Comparison of ENCODE assay signal across 9 mouse cellular contexts in the genomic region with DNA sequence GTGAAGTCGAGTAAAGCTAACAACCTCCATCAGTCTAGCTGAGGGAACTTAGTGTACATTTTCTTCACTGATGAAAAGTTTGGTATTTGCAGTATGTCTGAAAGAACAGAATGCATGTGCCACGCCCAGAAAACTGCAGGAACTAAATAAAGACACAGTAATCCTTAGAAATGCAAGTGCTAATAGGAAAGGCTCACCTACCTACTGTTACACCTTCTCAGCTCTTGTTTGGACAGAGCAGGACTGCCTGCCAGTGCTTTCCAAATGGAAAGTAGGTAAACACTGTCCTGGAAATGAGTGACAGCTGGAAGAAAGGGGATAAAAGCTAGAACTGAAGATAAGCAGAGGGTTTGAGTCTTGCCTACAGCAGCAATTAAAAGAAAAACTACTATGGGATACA. TPM values are rescaled to one million over a fixed set of nuclear protein-coding genes. Genes with fewer than 3 reads are reported as not detected.
DNase-seq lines count a peak whose midpoint lies in the region; ATAC-seq lines count a peak whose summit lies in the region.
"Had no signal": no experiment of that assay in that cellular context is flagged by ENCODE, and none has a peak within 500 bp of the region (broad histone marks: within the 10 kb centered on the region; RNA-seq: fewer than 3 reads in every experiment).

No protein-coding gene starts in this region.

- no peak overlapping the region for H3K27ac ChIP-seq in forebrain, embryonic 13.5 days
- H3K27ac ChIP-seq in forebrain, embryonic 10.5 days: no peak overlapping the region
- H3K27ac ChIP-seq in limb, embryonic 12.5 days: no peak overlapping the region
- H3K27ac ChIP-seq in limb, embryonic 10.5 days: no peak overlapping the region
- no peak overlapping the region for H3K27ac ChIP-seq in limb, embryonic 13.5 days
- H3K27ac ChIP-seq in neural tube, embryonic 13.5 days (replicated peaks): no peak overlapping the region

- ATAC-seq in forebrain, embryonic 13.5 days: no peak
- ATAC-seq in limb, embryonic 12.5 days (ENCODE audit: insufficient number of reproducible peaks, insufficient read depth, low FRiP score, low TSS enrichment, low read depth): no peak
- no peak for ATAC-seq in limb, embryonic 13.5 days (ENCODE audit: low FRiP score, low read depth)
- no peak for ATAC-seq in neural tube, embryonic 13.5 days (ENCODE audit: low read depth)

- WGBS in forebrain, embryonic 13.5 days: 81% methylated on average over 2 of the region's 2 CpGs
- WGBS in forebrain, embryonic 10.5 days: 89% methylated on average over 2 of the region's 2 CpGs
- 77% methylated on average over 2 of the region's 2 CpGs for WGBS in limb, embryonic 12.5 days
- WGBS in limb, embryonic 10.5 days: 87% methylated on average over 2 of the region's 2 CpGs
- WGBS in limb, embryonic 13.5 days: 85% methylated on average over 2 of the region's 2 CpGs
- 91% methylated on average over 2 of the region's 2 CpGs for WGBS in neural tube, embryonic 13.5 days

- peak overlapping the region; percentile 63 for H3K4me2 ChIP-seq in forebrain, embryonic 13.5 days
- H3K4me2 ChIP-seq in limb, embryonic 12.5 days: no peak overlapping the region
- peak overlapping the region; percentile 50 for H3K4me2 ChIP-seq in limb, embryonic 13.5 days (replicated peaks)
- H3K4me2 ChIP-seq in neural tube, embryonic 13.5 days: peak overlapping the region; percentile 70

- no peaks in the 10 kb centered on the region for H3K9me3 ChIP-seq in forebrain, embryonic 13.5 days (replicated peaks)
- no peaks in the 10 kb centered on the region for H3K9me3 ChIP-seq in forebrain, embryonic 10.5 days
- no peaks in the 10 kb centered on the region for H3K9me3 ChIP-seq in limb, embryonic 12.5 days
- H3K9me3 ChIP-seq in limb, embryonic 10.5 days (replicated peaks): no peaks in the 10 kb centered on the region
- H3K9me3 ChIP-seq in limb, embryonic 13.5 days: no peaks in the 10 kb centered on the region
- H3K9me3 ChIP-seq in neural tube, embryonic 13.5 days: no peaks in the 10 kb centered on the region

- H3K4me3 ChIP-seq in forebrain, embryonic 13.5 days: no peak overlapping the region
- H3K4me3 ChIP-seq in forebrain, embryonic 10.5 days: no peak overlapping the region
- H3K4me3 ChIP-seq in limb, embryonic 12.5 days (replicated peaks): 0 out of 2 replicates have a peak overlapping the region, but pooled peaks have one; percentile 91
- H3K4me3 ChIP-seq in limb, embryonic 10.5 days: no peak overlapping the region
- peak overlapping the region; percentile 82; the same call in 1 of the 2 replicates for H3K4me3 ChIP-seq in limb, embryonic 13.5 days
- peak overlapping the region; percentile 90; the same call in 1 of the 2 replicates for H3K4me3 ChIP-seq in neural tube, embryonic 13.5 days
- H3K4me3 ChIP-seq: erythroblast, embryonic 14.5 days had no signal

- 0 out of 2 replicates have a peak, but pooled peaks cover 5% of the 10 kb centered on the region for H3K36me3 ChIP-seq in forebrain, embryonic 13.5 days (ENCODE audit: poor library complexity, severe bottlenecking)
- 0 out of 2 replicates have a peak, but pooled peaks cover 7% of the 10 kb centered on the region for H3K36me3 ChIP-seq in forebrain, embryonic 10.5 days (replicated peaks)
- 0 out of 2 replicates have a peak, but pooled peaks cover 4% of the 10 kb centered on the region for H3K36me3 ChIP-seq in limb, embryonic 12.5 days
- H3K36me3 ChIP-seq in limb, embryonic 10.5 days: no peaks in the 10 kb centered on the region
- no peaks in the 10 kb centered on the region for H3K36me3 ChIP-seq in limb, embryonic 13.5 days
- no peaks in the 10 kb centered on the region for H3K36me3 ChIP-seq in neural tube, embryonic 13.5 days

- no peaks in the 10 kb centered on the region for H3K27me3 ChIP-seq in forebrain, embryonic 13.5 days
- no peaks in the 10 kb centered on the region for H3K27me3 ChIP-seq in forebrain, embryonic 10.5 days (ENCODE audit: poor library complexity, severe bottlenecking)
- H3K27me3 ChIP-seq in limb, embryonic 12.5 days: no peaks in the 10 kb centered on the region
- H3K27me3 ChIP-seq in limb, embryonic 10.5 days (ENCODE audit: low read depth, poor library complexity, severe bottlenecking): no peaks in the 10 kb centered on the region
- H3K27me3 ChIP-seq in limb, embryonic 13.5 days: no peaks in the 10 kb centered on the region
- H3K27me3 ChIP-seq in neural tube, embryonic 13.5 days: no peaks in the 10 kb centered on the region

- no peak overlapping the region for H3K9ac ChIP-seq in forebrain, embryonic 13.5 days
- H3K9ac ChIP-seq in limb, embryonic 12.5 days (replicated peaks): no peak overlapping the region
- H3K9ac ChIP-seq in limb, embryonic 13.5 days: no peak overlapping the region
- H3K9ac ChIP-seq in neural tube, embryonic 13.5 days: peak overlapping the region; percentile 95

- H3K4me1 ChIP-seq in forebrain, embryonic 13.5 days: peaks cover 38% of the 10 kb centered on the region
- peaks cover 27% of the 10 kb centered on the region for H3K4me1 ChIP-seq in forebrain, embryonic 10.5 days
- H3K4me1 ChIP-seq in limb, embryonic 12.5 days (replicated peaks): peaks cover 19% of the 10 kb centered on the region
- H3K4me1 ChIP-seq in limb, embryonic 10.5 days: peaks cover 14% of the 10 kb centered on the region
- H3K4me1 ChIP-seq in limb, embryonic 13.5 days: peaks cover 21% of the 10 kb centered on the region
- peaks cover 45% of the 10 kb centered on the region for H3K4me1 ChIP-seq in neural tube, embryonic 13.5 days (replicated peaks)

- no peak for DNase-seq in forebrain, embryonic 10.5 days (ENCODE audit: extremely low spot score, low spot score)
- DNase-seq in limb, embryonic 10.5 days (ENCODE audit: low spot score): no peak
- no peak for DNase-seq in adrenal gland, adult 8-10 months
- DNase-seq in cerebellum, adult 18-20 months: no peak

RNA-seq across cellular contexts. Expression of a gene that starts 1.9 kb away (rescaled TPM):
- 161 and 167 TPM in 2 replicates for polyA plus RNA-seq in forebrain, embryonic 13.5 days (2015; fragmentation: Nextera tagmentation; extraction: Ambion mirVana)
- polyA plus RNA-seq in forebrain, embryonic 10.5 days (2016; fragmentation: Nextera tagmentation; extraction: Ambion mirVana): 100 and 102 TPM in 2 replicates
- 102 and 103 TPM in 2 replicates for polyA plus RNA-seq in limb, embryonic 12.5 days (2016; fragmentation: Nextera tagmentation; extraction: Ambion mirVana)
- polyA plus RNA-seq in limb, embryonic 10.5 days (2016; fragmentation: Nextera tagmentation; extraction: Ambion mirVana): 98.4 and 100 TPM in 2 replicates
- polyA plus RNA-seq in limb, embryonic 13.5 days (2015; fragmentation: Nextera tagmentation; extraction: Ambion mirVana): 98.3 and 101 TPM in 2 replicates
- polyA plus RNA-seq in neural tube, embryonic 13.5 days (2015; fragmentation: Nextera tagmentation; extraction: Ambion mirVana): 207 and 215 TPM in 2 replicates
- total RNA-seq in adrenal gland, adult 8-10 months (2022): 10 to 100 TPM; 37.0 to 46.0 (median 38.9) TPM

Comparison
In these comparisons a context has a peak if more than half of its experiments do, and no peak if none do; other contexts are left out.
1. H3K4me3 ChIP-seq: peak in limb, embryonic 12.5 days (single experiment), limb, embryonic 13.5 days (single experiment) and neural tube, embryonic 13.5 days (single experiment); none in forebrain, embryonic 13.5 days (single experiment), forebrain, embryonic 10.5 days (single experiment) and limb, embryonic 10.5 days (single experiment).